Comparison of ENCODE assay signal across 8 mouse cellular contexts in the genomic region with DNA sequence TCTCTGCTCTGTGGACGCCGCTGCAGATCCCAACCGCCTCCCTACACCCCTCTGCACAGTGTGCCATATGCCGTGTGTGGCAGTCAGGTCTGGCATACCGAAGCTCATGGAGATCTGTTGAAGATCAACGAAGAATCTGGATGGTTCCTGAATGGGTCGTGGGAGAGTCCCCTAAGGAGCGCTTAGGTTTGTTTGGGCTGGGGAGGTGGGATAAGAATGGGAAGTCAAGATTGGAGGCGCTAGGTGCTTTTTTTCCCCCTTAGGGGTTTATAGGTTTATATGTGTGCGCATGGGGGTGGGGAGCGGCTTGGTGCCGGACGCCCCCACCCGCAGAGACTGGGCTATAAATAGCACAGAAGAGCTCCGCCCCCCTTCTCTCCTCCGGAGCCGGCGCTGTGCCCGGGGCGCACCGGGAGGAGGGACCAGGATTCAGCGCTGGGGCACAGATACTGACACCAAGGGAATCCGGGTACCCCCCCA. TPM values are rescaled to one million over a fixed set of nuclear protein-coding genes. Genes with fewer than 3 reads are reported as not detected.
DNase-seq lines count a peak whose midpoint lies in the region; ATAC-seq lines count a peak whose summit lies in the region.

Gene Ankrd34a, plus strand, starts transcription at position 409 of the 480 bp plus-strand sequence.

- DNase-seq in ovary, postnatal 36 days (ENCODE audit: low spot score), result peak; percentile 56
- no peak for DNase-seq in ovary, adult 18-20 months (ENCODE audit: low spot score)
- DNase-seq in embryonic facial prominence, embryonic 14.5 days (ENCODE audit: low spot score), result peak; percentile 46
- peak; percentile 49 to 62 for DNase-seq in kidney, postnatal 4 days
- DNase-seq in right cerebral cortex, postnatal 14 days, result peak; percentile 79
- no peak for DNase-seq in spleen, adult 12 weeks (ENCODE audit: low spot score)

- peak within 1 kb of the TSS; percentile 74 for H3K9ac ChIP-seq in embryonic facial prominence, embryonic 14.5 days (ENCODE audit: low read depth, low read length)
- H3K9ac ChIP-seq in heart, embryonic 14.5 days (ENCODE audit: low read length), result peak within 1 kb of the TSS; percentile 88
- no peak within 1 kb of the TSS for H3K9ac ChIP-seq in liver, embryonic 15.5 days

- H3K4me2 ChIP-seq in embryonic facial prominence, embryonic 14.5 days (ENCODE audit: low read depth, low read length), result peak within 1 kb of the TSS; percentile 99
- peak within 1 kb of the TSS; percentile 96 for H3K4me2 ChIP-seq in heart, embryonic 14.5 days (ENCODE audit: low read length)
- peak within 1 kb of the TSS; percentile 64 for H3K4me2 ChIP-seq in liver, embryonic 15.5 days

- peak within 1 kb of the TSS; percentile 61; the same call in 1 of the 2 replicates for H3K27ac ChIP-seq in embryonic facial prominence, embryonic 14.5 days (replicated peaks; ENCODE audit: low read depth, low read length)
- peak within 1 kb of the TSS; percentile 79 to 82 for H3K27ac ChIP-seq in heart, embryonic 14.5 days (replicated peaks in 1 of 2; ENCODE audit: control insufficient read depth in 1 of 2, insufficient read depth in 1 of 2, low read depth in 2 of 2, low read length in 2 of 2)
- no peak within 1 kb of the TSS for H3K27ac ChIP-seq in liver, embryonic 15.5 days (replicated peaks)

- peak within 1 kb of the TSS; percentile 58 for H3K4me3 ChIP-seq in embryonic facial prominence, embryonic 14.5 days (ENCODE audit: low read depth, low read length)
- H3K4me3 ChIP-seq in heart, embryonic 14.5 days (ENCODE audit: control insufficient read depth in 1 of 2, insufficient read depth in 1 of 2, low read depth in 1 of 2, low read length in 2 of 2), result peak within 1 kb of the TSS; percentile 49 to 51
- peak within 1 kb of the TSS; percentile 40 for H3K4me3 ChIP-seq in liver, embryonic 15.5 days (replicated peaks)

- H3K9me3 ChIP-seq in embryonic facial prominence, embryonic 14.5 days (ENCODE audit: control insufficient read depth, low read length), result no peaks in the 10 kb centered on the region
- no peaks in the 10 kb centered on the region for H3K9me3 ChIP-seq in heart, embryonic 14.5 days (ENCODE audit: control insufficient read depth, low read length)
- no peaks in the 10 kb centered on the region for H3K9me3 ChIP-seq in liver, embryonic 15.5 days (replicated peaks)

- H3K27me3 ChIP-seq in embryonic facial prominence, embryonic 14.5 days (replicated peaks; ENCODE audit: control insufficient read depth, insufficient read depth, low read length), result peaks cover 7% of the 10 kb centered on the region
- H3K27me3 ChIP-seq in heart, embryonic 14.5 days (ENCODE audit: control insufficient read depth, insufficient read depth, low read length), result no peaks in the 10 kb centered on the region
- H3K27me3 ChIP-seq in liver, embryonic 15.5 days, result peaks cover 66% of the 10 kb centered on the region

- no peak for ATAC-seq in embryonic facial prominence, embryonic 14.5 days (ENCODE audit: low read depth)
- ATAC-seq in heart, embryonic 14.5 days (ENCODE audit: insufficient number of reproducible peaks, insufficient read depth, low FRiP score, low read depth), result 0 out of 2 replicates have a peak, but pooled peaks have one; percentile 20
- ATAC-seq in liver, embryonic 15.5 days (ENCODE audit: insufficient read depth), result no peak

- H3K4me1 ChIP-seq in embryonic facial prominence, embryonic 14.5 days (ENCODE audit: control insufficient read depth, insufficient read depth, low read length), result peaks cover 32% of the 10 kb centered on the region
- peaks cover 8 to 46% of the 10 kb centered on the region in 2 experiments; a peak in 3 of 4 replicates for H3K4me1 ChIP-seq in heart, embryonic 14.5 days (ENCODE audit: control insufficient read depth in 2 of 2, insufficient read depth in 2 of 2, low read length in 2 of 2)
- peaks cover 52% of the 10 kb centered on the region for H3K4me1 ChIP-seq in liver, embryonic 15.5 days (replicated peaks)

- H3K36me3 ChIP-seq in embryonic facial prominence, embryonic 14.5 days (ENCODE audit: control insufficient read depth, insufficient read depth, low read length), result no peaks in the 10 kb centered on the region
- no peaks in the 10 kb centered on the region for H3K36me3 ChIP-seq in heart, embryonic 14.5 days (ENCODE audit: control insufficient read depth, insufficient read depth, low read length)
- no peaks in the 10 kb centered on the region for H3K36me3 ChIP-seq in liver, embryonic 15.5 days (replicated peaks)

- WGBS in embryonic facial prominence, embryonic 14.5 days, result 1% methylated on average over 15 of the region's 23 CpGs
- WGBS in heart, embryonic 14.5 days, result under 1% methylated on average over 18 of the region's 23 CpGs
- 2% methylated on average over 23 of the region's 23 CpGs for WGBS in liver, embryonic 15.5 days (ENCODE audit: insufficient replicate concordance)

RNA-seq across cellular contexts. Expression of gene Ankrd34a, which starts in this region (rescaled TPM):
- polyA plus RNA-seq in embryonic facial prominence, embryonic 14.5 days (2014; fragmentation: Nextera tagmentation; extraction: Ambion mirVana), result 2.7 and 3.0 TPM in 2 replicates
- polyA plus RNA-seq in heart, embryonic 14.5 days (2014; fragmentation: Nextera tagmentation; extraction: Ambion mirVana), result 8.4 and 8.5 TPM in 2 replicates
- polyA plus RNA-seq in liver, embryonic 15.5 days (2015; fragmentation: Nextera tagmentation; extraction: Ambion mirVana), result 0.12 and 0.15 TPM in 2 replicates

Comparison
In these comparisons a context has a peak if more than half of its experiments do, and no peak if none do; other contexts are left out.
1. DNase-seq: peak in ovary, postnatal 36 days (single experiment), embryonic facial prominence, embryonic 14.5 days (single experiment), kidney, postnatal 4 days (2 of 2) and right cerebral cortex, postnatal 14 days (single experiment); none in ovary, adult 18-20 months (single experiment) and spleen, adult 12 weeks (single experiment).
2. Peak in every context shown above with its lines, with median percentiles within 50 percentile points of each other: H3K4me2 ChIP-seq and H3K4me3 ChIP-seq.